Mouse (Mus musculus) forebrain, postnatal 0 days (tissue): Measurements from ENCODE around the gene Cib4. TPM values are rescaled to one million over a fixed set of nuclear protein-coding genes. Genes with fewer than 3 reads are reported as not detected.

Experiments
- ATAC-seq: fragments of 200-750 bp; cut with Nextera tagmentation; 2 replicates; pipeline ENCODE4 v1.8.0; 2017; ENCODE audit warnings: mild to moderate bottlenecking, moderate library complexity
- DNase-seq: peaks from one replicate; pipeline ENCODE4 v3.0.0-alpha.2; 2015
- H3K27ac ChIP-seq: fragments of 300-500 bp; sonication (generic); 2 replicates; pipeline ENCODE4 v1.5.1; 2014; ENCODE audit warnings: low read depth, mild to moderate bottlenecking, antibody characterized with exemption, low read length, moderate library complexity, mixed read lengths
- H3K27me3 ChIP-seq: fragments of 300-500 bp; sonication (generic); 2 replicates; pipeline ENCODE4 v1.6.1; 2014; ENCODE audit warnings: mild to moderate bottlenecking, low read length, mixed read lengths; ENCODE audit not compliant: insufficient read depth
- H3K36me3 ChIP-seq: fragments of 300-500 bp; sonication (generic); 2 replicates; pipeline ENCODE4 v1.6.1; 2014; ENCODE audit warnings: mild to moderate bottlenecking, moderate library complexity; ENCODE audit not compliant: insufficient read depth
- H3K4me1 ChIP-seq: fragments of 300-500 bp; sonication (generic); 2 replicates; pipeline ENCODE4 v1.6.1; 2014; ENCODE audit warnings: antibody characterized with exemption; ENCODE audit not compliant: insufficient read depth
- H3K4me2 ChIP-seq: fragments of 300-500 bp; sonication (generic); 2 replicates; pipeline ENCODE4 v1.6.1; 2014; ENCODE audit warnings: low read depth, mild to moderate bottlenecking, moderate library complexity
- H3K4me3 ChIP-seq: fragments of 300-500 bp; sonication (generic); 2 replicates; pipeline ENCODE4 v1.5.1; 2014; ENCODE audit warnings: low read depth, low read length, mixed read lengths
- H3K9ac ChIP-seq: fragments of 300-500 bp; sonication (generic); 2 replicates; pipeline ENCODE4 v1.6.1; 2014; ENCODE audit warnings: mild to moderate bottlenecking
- H3K9me3 ChIP-seq: fragments of 300-500 bp; sonication (generic); 2 replicates; pipeline ENCODE4 v1.6.1; 2016; ENCODE audit warnings: low read length
- CTCF ChIP-seq: sonication (generic); IDR thresholded peaks from 2 replicates; pipeline ENCODE4 v1.5.1; 2016; ENCODE audit warnings: antibody characterized with exemption, control low read depth, low read depth
- WGBS: fragments of 180-500 bp; shearing (Covaris S2); extraction: QIAGEN DNeasy Blood & Tissue Kit; methylation state at CpG from one replicate; pipeline ENCODE4 v1.1.7; 2014; 5-methylcytosine and 5-hydroxymethylcytosine counted together
- polyA plus RNA-seq: library from polyadenylated mRNA; unstranded; fragments of >200 nt; fragmentation: Nextera tagmentation; extraction: Ambion mirVana; gene quantifications from 2 replicates; pipeline ENCODE4 v1.2.1, GENCODE M21; 2015
- total RNA-seq: library from RNA; depleted of rRNA; stranded (reverse); fragments of >200 nt; gene quantifications from 2 replicates; pipeline ENCODE4 v1.2.3, GENCODE M21; 2014

Gene Cib4
- total and polyA plus RNA-seq, 2 experiments from 2014 or later, result not detected

GRCm38 (mm10) chr5:30576233-30576632, 30.6 kb upstream of the Cib4 start:
- no peaks in the 10 kb centered on the region for H3K27me3 ChIP-seq
- no peaks in the 10 kb centered on the region for H3K36me3 ChIP-seq
- H3K9me3 ChIP-seq, result no peaks in the 10 kb centered on the region
- 82% methylated on average over 7 of the region's 7 CpGs for WGBS
- H3K27ac ChIP-seq, result no peak overlapping the region
- no peak overlapping the region for H3K4me3 ChIP-seq
- no peaks in the 10 kb centered on the region; the same call in 1 of the 2 replicates for H3K4me1 ChIP-seq
- no peak overlapping the region for H3K4me2 ChIP-seq
- DNase-seq (no peak), ATAC-seq (no peak)
- TF ChIP-seq CTCF, result no peak
- no peak overlapping the region for H3K9ac ChIP-seq

DNA sequence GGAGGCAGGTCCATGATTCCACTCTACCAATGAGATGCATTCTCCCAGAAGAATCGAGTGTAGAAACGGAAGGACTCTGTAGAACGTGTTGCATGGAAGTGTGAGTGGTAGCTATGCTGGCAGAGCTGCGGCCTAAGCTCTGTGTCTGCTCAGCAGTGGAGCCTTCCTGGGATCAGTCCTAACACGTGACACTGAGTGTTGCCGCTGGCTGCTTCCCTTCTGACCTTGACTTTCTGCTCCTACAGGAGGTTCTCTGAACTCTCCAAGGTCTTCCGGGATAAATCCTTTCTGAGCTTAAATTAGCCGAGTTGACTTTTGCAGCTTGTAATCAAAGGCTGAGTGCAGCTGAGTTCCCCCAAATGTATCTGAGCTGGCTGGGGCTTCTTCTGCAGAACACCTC, 28.7 kb upstream of the Cib4 start:
- Histone ChIP-seq H3K9ac (no peak overlapping the region), H3K36me3 (no peaks in the 10 kb centered on the region), H3K27me3 (no peaks in the 10 kb centered on the region), H3K27ac (no peak overlapping the region), H3K4me1 (no peaks in the 10 kb centered on the region), H3K9me3 (no peaks in the 10 kb centered on the region), H3K4me3 (no peak overlapping the region), H3K4me2 (no peak overlapping the region)
- DNase-seq (no peak), ATAC-seq (no peak)
- WGBS, result 87% methylated on average over 8 of the region's 8 CpGs
- no peak for TF ChIP-seq CTCF

GRCm38 (mm10) chr5:30571820-30572219, 26.2 kb upstream of the Cib4 start:
- H3K9ac ChIP-seq, result no peak overlapping the region

DNA sequence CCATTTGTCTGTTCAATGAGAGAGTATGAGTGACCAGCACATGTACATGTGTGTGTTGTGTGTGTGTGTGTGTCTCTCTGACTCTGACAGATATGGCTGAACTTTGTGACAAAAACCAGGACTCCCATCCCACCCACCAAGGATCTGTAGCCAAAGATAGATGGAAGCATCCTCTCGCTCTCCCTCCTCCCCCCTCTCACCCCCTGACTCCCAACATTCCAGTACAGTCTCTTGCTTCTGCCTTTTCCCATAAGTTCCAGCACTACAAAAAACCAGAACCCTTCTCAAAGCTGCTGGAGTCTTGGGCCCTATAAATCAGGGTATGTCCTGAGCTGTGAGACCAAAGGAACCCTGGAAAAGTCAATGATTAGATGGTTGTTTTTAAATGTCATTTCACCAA, 22.8 kb upstream of the Cib4 start:
- no peaks in the 10 kb centered on the region for H3K36me3 ChIP-seq
- ATAC-seq, result no peak
- 100% methylated on average over 1 of the region's 1 CpGs for WGBS

More at GRCm38 (mm10) chr5:30571820-30572219, 26.2 kb upstream of the Cib4 start:
- no peak overlapping the region for H3K4me3 ChIP-seq
- no peaks in the 10 kb centered on the region for H3K36me3 ChIP-seq
- no peak for DNase-seq
- no peaks in the 10 kb centered on the region for H3K27me3 ChIP-seq
- no peak overlapping the region for H3K27ac ChIP-seq
- TF ChIP-seq CTCF, result no peak
- no peak overlapping the region for H3K4me2 ChIP-seq
- no peak for ATAC-seq
- no peaks in the 10 kb centered on the region for H3K9me3 ChIP-seq
- WGBS, result 81% methylated on average over 5 of the region's 5 CpGs
- no peaks in the 10 kb centered on the region for H3K4me1 ChIP-seq

GRCm38 (mm10) chr5:30559986-30560493, 14.4 kb upstream of the Cib4 start:
- TF ChIP-seq CTCF, result no peak
- H3K4me1 ChIP-seq, result no peaks in the 10 kb centered on the region
- H3K4me2 ChIP-seq, result no peak overlapping the region
- H3K4me3 ChIP-seq, result no peak overlapping the region
- no peak overlapping the region for H3K27ac ChIP-seq
- no peak overlapping the region for H3K9ac ChIP-seq
- H3K36me3 ChIP-seq, result no peaks in the 10 kb centered on the region
- WGBS, result 35% methylated on average over 3 of the region's 3 CpGs
- DNase-seq (no peak), ATAC-seq (no peak)
- no peaks in the 10 kb centered on the region for H3K27me3 ChIP-seq
- H3K9me3 ChIP-seq, result no peaks in the 10 kb centered on the region

More for the DNA sequence above, 22.8 kb upstream of the Cib4 start:
- DNase-seq, result no peak
- no peak overlapping the region for H3K27ac ChIP-seq
- no peaks in the 10 kb centered on the region for H3K4me1 ChIP-seq
- H3K9me3 ChIP-seq, result no peaks in the 10 kb centered on the region
- no peak overlapping the region for H3K4me3 ChIP-seq
- no peak for TF ChIP-seq CTCF
- no peak overlapping the region for H3K4me2 ChIP-seq
- no peak overlapping the region for H3K9ac ChIP-seq
- no peaks in the 10 kb centered on the region for H3K27me3 ChIP-seq

- Histone ChIP-seq H3K27ac (no peak overlapping the region), H3K36me3 (no peaks in the 10 kb centered on the region), H3K9ac (no peak overlapping the region), H3K4me1 (no peaks in the 10 kb centered on the region), H3K4me2 (no peak overlapping the region), H3K4me3 (no peak overlapping the region), H3K9me3 (no peaks in the 10 kb centered on the region), H3K27me3 (no peaks in the 10 kb centered on the region)
- WGBS, result 87% methylated on average over 3 of the region's 3 CpGs
- ATAC-seq, result no peak
- no peak for DNase-seq
- TF ChIP-seq CTCF, result no peak
Measured at GRCm38 (mm10) chr5:30559421-30559820, 13.8 kb upstream of the Cib4 start.

GRCm38 (mm10) chr5:30556284-30556683, 10.6 kb upstream of the Cib4 start:
- no peaks in the 10 kb centered on the region for H3K9me3 ChIP-seq
- no peak overlapping the region for H3K4me3 ChIP-seq
- H3K27me3 ChIP-seq, result no peaks in the 10 kb centered on the region
- 64% methylated on average over 3 of the region's 3 CpGs for WGBS
- DNase-seq (no peak), ATAC-seq (no peak)
- no peak for TF ChIP-seq CTCF
- no peaks in the 10 kb centered on the region for H3K4me1 ChIP-seq
- no peak overlapping the region for H3K27ac ChIP-seq
- H3K36me3 ChIP-seq, result no peaks in the 10 kb centered on the region
- H3K4me2 ChIP-seq, result no peak overlapping the region
- H3K9ac ChIP-seq, result no peak overlapping the region

DNA sequence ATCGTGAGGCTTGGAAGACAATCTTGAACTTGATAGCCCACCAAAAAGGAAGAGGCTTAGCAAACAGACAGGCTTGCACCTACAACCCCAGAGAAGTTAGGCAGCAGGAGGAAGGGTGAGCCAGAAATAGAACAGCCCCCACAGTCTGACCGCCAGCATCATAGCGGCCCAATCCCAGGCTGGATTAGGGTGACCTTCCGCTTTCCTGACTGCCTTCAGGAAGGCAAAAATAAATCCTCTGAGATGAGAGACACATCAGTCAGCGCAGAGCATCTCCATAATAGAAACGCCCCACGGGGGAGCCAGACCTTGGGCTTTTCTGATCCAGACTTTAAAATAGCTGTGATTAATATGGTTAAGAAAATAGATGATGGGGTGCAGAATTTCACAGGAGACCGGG, 9.3 kb upstream of the Cib4 start:
- H3K27me3 ChIP-seq, result no peaks in the 10 kb centered on the region
- no peak overlapping the region for H3K27ac ChIP-seq
- ATAC-seq, result no peak
- no peak overlapping the region for H3K9ac ChIP-seq
- no peaks in the 10 kb centered on the region for H3K4me1 ChIP-seq
- WGBS, result 76% methylated on average over 8 of the region's 8 CpGs
- DNase-seq, result no peak
- no peak overlapping the region for H3K4me2 ChIP-seq
- no peak overlapping the region for H3K4me3 ChIP-seq
- TF ChIP-seq CTCF, result no peak
- H3K36me3 ChIP-seq, result no peaks in the 10 kb centered on the region
- H3K9me3 ChIP-seq, result no peaks in the 10 kb centered on the region
